Mouse (Mus musculus): Measurements from ENCODE around the gene Tsnaxip1. TPM values are rescaled to one million over a fixed set of nuclear protein-coding genes. Genes with fewer than 3 reads are reported as not detected.
"Not testable (repeated sequence)": the region's sequence is repeated elsewhere in the genome, so short reads cannot be mapped to it uniquely, and the experiment has no call there.

Gene Tsnaxip1
- total RNA-seq, 1 experiment from 2014 or later: not detected

GRCm38 (mm10) chr8:105810245-105810786, 17.2 kb upstream of the Tsnaxip1 start:
- ATAC-seq (replicated peaks in 1 of 2; ENCODE audit: insufficient read depth in 1 of 2, low FRiP score in 2 of 2, low TSS enrichment in 1 of 2, low read depth in 1 of 2, poor library complexity in 2 of 2, severe bottlenecking in 2 of 2): 0 out of 4 replicates have a peak, but pooled peaks of 1 of the 2 experiments have one; percentile 27

DNA sequence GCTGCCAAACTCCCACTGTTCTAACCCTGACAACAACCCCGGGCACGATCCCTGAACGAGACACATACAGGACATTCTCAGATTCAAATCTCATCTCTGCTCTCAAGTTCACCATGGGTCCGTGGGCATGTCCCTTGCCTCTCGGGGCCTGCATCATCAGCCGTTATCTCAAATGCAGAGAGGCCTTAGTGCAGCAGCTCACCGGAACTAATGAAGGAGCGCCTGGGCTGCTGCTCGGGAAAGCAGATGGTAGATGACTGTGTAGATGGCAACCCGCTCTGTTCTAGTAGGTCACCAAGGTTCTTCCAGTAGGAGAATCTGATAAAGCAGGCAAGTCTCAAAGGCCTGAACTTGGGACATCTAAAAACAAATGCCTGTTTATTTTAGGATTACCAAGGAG, 16.5 kb upstream of the Tsnaxip1 start:
- ATAC-seq (replicated peaks in 1 of 2; ENCODE audit: insufficient read depth in 1 of 2, low FRiP score in 2 of 2, low TSS enrichment in 1 of 2, low read depth in 1 of 2, poor library complexity in 2 of 2, severe bottlenecking in 2 of 2): no peak

- ATAC-seq (replicated peaks in 1 of 2; ENCODE audit: insufficient read depth in 1 of 2, low FRiP score in 2 of 2, low TSS enrichment in 1 of 2, low read depth in 1 of 2, poor library complexity in 2 of 2, severe bottlenecking in 2 of 2): no peak
Observed at GRCm38 (mm10) chr8:105811543-105811942, 16.0 kb upstream of the Tsnaxip1 start.

GRCm38 (mm10) chr8:105812511-105812910, 15.0 kb upstream of the Tsnaxip1 start:
- ATAC-seq (replicated peaks in 1 of 2; ENCODE audit: insufficient read depth in 1 of 2, low FRiP score in 2 of 2, low TSS enrichment in 1 of 2, low read depth in 1 of 2, poor library complexity in 2 of 2, severe bottlenecking in 2 of 2): no peak

GRCm38 (mm10) chr8:105813241-105813640, 14.3 kb upstream of the Tsnaxip1 start:
- ATAC-seq (replicated peaks in 1 of 2; ENCODE audit: insufficient read depth in 1 of 2, low FRiP score in 2 of 2, low TSS enrichment in 1 of 2, low read depth in 1 of 2, poor library complexity in 2 of 2, severe bottlenecking in 2 of 2): no peak

DNA sequence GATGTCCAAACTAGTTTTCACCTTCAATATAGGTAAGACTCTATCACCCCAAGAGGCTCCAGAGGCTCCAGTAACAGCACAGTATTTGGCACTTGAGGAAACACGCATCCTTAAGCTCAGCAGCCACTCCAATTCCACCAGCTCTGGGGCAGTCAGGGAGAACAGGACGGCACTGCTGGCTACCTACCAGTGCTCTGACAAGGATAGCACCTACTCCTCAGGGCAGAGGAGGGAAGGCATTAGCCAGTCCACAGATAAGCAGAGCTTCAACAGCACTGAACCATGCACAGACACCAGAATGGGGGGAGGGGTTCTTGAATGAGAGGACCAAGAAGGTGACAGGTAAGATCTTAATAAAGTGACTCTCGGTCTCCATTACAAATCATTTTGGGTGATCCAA, 7.9 kb upstream of the Tsnaxip1 start:
- no peak; a peak in 1 of 4 replicates for ATAC-seq (replicated peaks in 1 of 2; ENCODE audit: insufficient read depth in 1 of 2, low FRiP score in 2 of 2, low TSS enrichment in 1 of 2, low read depth in 1 of 2, poor library complexity in 2 of 2, severe bottlenecking in 2 of 2)

- peak; percentile 53 to 68; a peak in 3 of 4 replicates for ATAC-seq (replicated peaks in 1 of 2; ENCODE audit: insufficient read depth in 1 of 2, low FRiP score in 2 of 2, low TSS enrichment in 1 of 2, low read depth in 1 of 2, poor library complexity in 2 of 2, severe bottlenecking in 2 of 2)
Observed at GRCm38 (mm10) chr8:105820925-105821324, 6.6 kb upstream of the Tsnaxip1 start.

- no peak for ATAC-seq (replicated peaks in 1 of 2; ENCODE audit: insufficient read depth in 1 of 2, low FRiP score in 2 of 2, low TSS enrichment in 1 of 2, low read depth in 1 of 2, poor library complexity in 2 of 2, severe bottlenecking in 2 of 2)
Observed at GRCm38 (mm10) chr8:105825506-105825905, 2.0 kb upstream of the Tsnaxip1 start.

- ATAC-seq (replicated peaks in 1 of 2; ENCODE audit: insufficient read depth in 1 of 2, low FRiP score in 2 of 2, low TSS enrichment in 1 of 2, low read depth in 1 of 2, poor library complexity in 2 of 2, severe bottlenecking in 2 of 2): no peak
Observed at GRCm38 (mm10) chr8:105826379-105826778, 1.2 kb upstream of the Tsnaxip1 start.

GRCm38 (mm10) chr8:105833740-105834139, 6.2 kb downstream of the Tsnaxip1 start:
- not testable (repeated sequence) for ATAC-seq (replicated peaks in 1 of 2; ENCODE audit: insufficient read depth in 1 of 2, low FRiP score in 2 of 2, low TSS enrichment in 1 of 2, low read depth in 1 of 2, poor library complexity in 2 of 2, severe bottlenecking in 2 of 2)

GRCm38 (mm10) chr8:105835318-105835717, 7.8 kb downstream of the Tsnaxip1 start:
- peak; percentile 87 to 95 for ATAC-seq (replicated peaks in 1 of 2; ENCODE audit: insufficient read depth in 1 of 2, low FRiP score in 2 of 2, low TSS enrichment in 1 of 2, low read depth in 1 of 2, poor library complexity in 2 of 2, severe bottlenecking in 2 of 2)

DNA sequence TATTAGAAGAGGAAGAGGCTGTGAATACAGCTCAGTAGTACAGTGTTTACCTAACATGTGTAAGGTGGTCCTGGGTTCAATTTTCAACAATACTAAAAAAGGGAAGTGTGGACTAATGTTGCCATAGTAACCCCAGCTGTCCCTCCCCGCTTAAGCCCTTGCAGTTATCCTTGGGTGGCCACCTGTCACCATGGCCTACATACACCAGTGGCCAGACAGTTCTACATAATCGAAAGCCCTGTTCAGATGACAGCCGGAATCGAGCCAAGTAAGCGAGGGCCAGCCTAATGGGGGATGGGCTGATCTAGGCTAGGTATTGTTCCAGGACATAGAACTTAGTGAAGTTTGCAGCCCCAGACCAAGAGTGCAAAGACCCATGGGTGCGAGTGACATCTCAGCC, 9.5 kb downstream of the Tsnaxip1 start:
- ATAC-seq (replicated peaks in 1 of 2; ENCODE audit: insufficient read depth in 1 of 2, low FRiP score in 2 of 2, low TSS enrichment in 1 of 2, low read depth in 1 of 2, poor library complexity in 2 of 2, severe bottlenecking in 2 of 2): no peak

DNA sequence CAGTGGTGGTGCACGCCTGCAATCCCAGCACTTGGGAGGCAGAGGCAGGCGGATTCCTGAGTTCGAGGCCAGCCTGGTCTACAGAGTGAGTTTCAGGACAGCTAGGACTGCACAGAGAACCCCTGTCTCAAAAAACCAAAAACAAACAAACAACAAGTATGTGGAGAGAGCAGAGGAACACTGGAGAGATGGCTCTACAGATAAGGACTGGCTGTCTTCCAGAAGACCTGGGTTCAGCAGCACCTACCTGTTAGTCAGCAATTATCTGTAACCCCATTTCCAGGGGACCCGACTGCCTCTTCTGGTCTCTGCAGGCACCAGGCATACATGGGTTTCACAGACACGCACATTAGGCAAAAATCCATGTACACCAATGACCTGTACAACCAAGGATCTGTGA, 11.7 kb downstream of the Tsnaxip1 start:
- ATAC-seq (replicated peaks in 1 of 2; ENCODE audit: insufficient read depth in 1 of 2, low FRiP score in 2 of 2, low TSS enrichment in 1 of 2, low read depth in 1 of 2, poor library complexity in 2 of 2, severe bottlenecking in 2 of 2): no peak

DNA sequence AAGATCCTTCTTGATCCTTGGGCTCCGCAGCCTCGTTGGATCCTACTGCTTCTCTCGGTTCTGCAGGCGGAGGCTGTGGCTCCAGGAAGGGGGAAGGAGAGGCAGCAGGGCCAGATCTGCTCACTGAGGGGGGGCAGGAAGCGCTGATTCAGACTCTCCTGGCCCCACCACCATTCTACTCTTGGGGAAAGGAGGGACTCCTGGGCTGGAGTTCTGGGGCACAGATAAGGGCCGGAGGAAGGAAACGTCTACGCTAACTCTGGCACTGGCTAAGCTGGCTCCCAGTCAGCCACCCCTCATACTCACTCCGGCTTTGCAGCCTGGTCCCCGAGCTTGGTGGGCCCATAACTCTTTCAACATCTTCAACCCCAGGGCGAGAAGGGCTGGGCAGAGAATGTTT, 19.1 kb downstream of the Tsnaxip1 start:
- peak; percentile 58 to 59 for ATAC-seq (replicated peaks in 1 of 2; ENCODE audit: insufficient read depth in 1 of 2, low FRiP score in 2 of 2, low TSS enrichment in 1 of 2, low read depth in 1 of 2, poor library complexity in 2 of 2, severe bottlenecking in 2 of 2)

DNA sequence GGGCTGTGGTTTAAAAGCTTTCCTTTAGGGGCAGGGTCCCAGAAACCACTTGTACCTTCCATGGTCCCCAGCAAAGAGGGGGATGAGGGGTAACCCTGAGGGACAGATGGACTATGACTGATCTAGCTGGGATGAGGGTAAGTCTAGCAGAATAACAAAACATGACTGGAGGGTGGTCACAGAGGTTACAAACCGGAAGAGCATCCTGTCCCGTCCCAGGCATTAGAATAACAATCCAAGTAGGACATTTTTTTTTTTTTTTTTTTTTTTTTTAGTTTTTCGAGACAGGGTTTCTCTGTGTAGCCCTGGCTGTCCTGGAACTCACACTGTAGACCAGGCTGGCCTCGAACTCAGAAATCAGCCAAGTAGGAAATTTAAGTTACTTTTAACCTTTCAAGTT, 22.5 kb downstream of the Tsnaxip1 start:
- no peak for ATAC-seq (replicated peaks in 1 of 2; ENCODE audit: insufficient read depth in 1 of 2, low FRiP score in 2 of 2, low TSS enrichment in 1 of 2, low read depth in 1 of 2, poor library complexity in 2 of 2, severe bottlenecking in 2 of 2)

DNA sequence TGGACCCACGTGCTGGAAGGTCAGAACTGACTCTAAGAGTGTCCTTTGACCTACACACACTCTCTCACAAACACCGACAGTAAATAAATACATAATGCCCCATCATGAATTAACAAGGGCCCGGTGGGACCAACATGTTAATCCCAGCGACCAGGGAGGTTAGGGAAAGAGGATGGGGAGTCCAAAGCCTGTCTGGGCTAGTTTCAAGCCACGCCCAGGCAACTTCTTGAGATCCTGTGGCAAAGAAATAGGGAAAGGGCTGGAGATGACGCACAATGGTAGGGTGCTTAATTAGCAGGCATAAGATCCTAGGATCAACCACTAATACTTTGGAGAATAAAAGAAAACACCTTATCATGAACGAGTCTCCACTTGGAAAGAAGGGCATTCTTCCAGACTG, 23.1 kb downstream of the Tsnaxip1 start:
- ATAC-seq (replicated peaks in 1 of 2; ENCODE audit: insufficient read depth in 1 of 2, low FRiP score in 2 of 2, low TSS enrichment in 1 of 2, low read depth in 1 of 2, poor library complexity in 2 of 2, severe bottlenecking in 2 of 2): no peak

GRCm38 (mm10) chr8:105851651-105852143, 24.2 kb downstream of the Tsnaxip1 start:
- peak; percentile 82 to 84 for ATAC-seq (replicated peaks in 1 of 2; ENCODE audit: insufficient read depth in 1 of 2, low FRiP score in 2 of 2, low TSS enrichment in 1 of 2, low read depth in 1 of 2, poor library complexity in 2 of 2, severe bottlenecking in 2 of 2)

GRCm38 (mm10) chr8:105852146-105852729, 24.7 kb downstream of the Tsnaxip1 start:
- ATAC-seq (replicated peaks in 1 of 2; ENCODE audit: insufficient read depth in 1 of 2, low FRiP score in 2 of 2, low TSS enrichment in 1 of 2, low read depth in 1 of 2, poor library complexity in 2 of 2, severe bottlenecking in 2 of 2): no peak

- ATAC-seq (replicated peaks in 1 of 2; ENCODE audit: insufficient read depth in 1 of 2, low FRiP score in 2 of 2, low TSS enrichment in 1 of 2, low read depth in 1 of 2, poor library complexity in 2 of 2, severe bottlenecking in 2 of 2): no peak
Observed at GRCm38 (mm10) chr8:105853178-105853577, 25.6 kb downstream of the Tsnaxip1 start, which contains the start of gene Cenpt. TSS of gene Cenpt (minus strand) at chr8:105853278.

Measured in hematopoietic stem cell, adult 5-6 weeks (primary cell).